Mouse (Mus musculus) kidney, adult 8-10 months (tissue): ENCODE measurements around the gene Gemin8.

Source experiments
- DNase-seq, 2 experiments: peaks; one replicate each; pipeline ENCODE4 v3.0.0; 2022

Gene Gemin8

GRCm38 (mm10) chrX:166169892-166170799 is at the start of gene Gemin8:
Gene Gemin8 (plus strand): TSS chrX:166170454.
- peak; percentile 93 to 95 for DNase-seq

DNA sequence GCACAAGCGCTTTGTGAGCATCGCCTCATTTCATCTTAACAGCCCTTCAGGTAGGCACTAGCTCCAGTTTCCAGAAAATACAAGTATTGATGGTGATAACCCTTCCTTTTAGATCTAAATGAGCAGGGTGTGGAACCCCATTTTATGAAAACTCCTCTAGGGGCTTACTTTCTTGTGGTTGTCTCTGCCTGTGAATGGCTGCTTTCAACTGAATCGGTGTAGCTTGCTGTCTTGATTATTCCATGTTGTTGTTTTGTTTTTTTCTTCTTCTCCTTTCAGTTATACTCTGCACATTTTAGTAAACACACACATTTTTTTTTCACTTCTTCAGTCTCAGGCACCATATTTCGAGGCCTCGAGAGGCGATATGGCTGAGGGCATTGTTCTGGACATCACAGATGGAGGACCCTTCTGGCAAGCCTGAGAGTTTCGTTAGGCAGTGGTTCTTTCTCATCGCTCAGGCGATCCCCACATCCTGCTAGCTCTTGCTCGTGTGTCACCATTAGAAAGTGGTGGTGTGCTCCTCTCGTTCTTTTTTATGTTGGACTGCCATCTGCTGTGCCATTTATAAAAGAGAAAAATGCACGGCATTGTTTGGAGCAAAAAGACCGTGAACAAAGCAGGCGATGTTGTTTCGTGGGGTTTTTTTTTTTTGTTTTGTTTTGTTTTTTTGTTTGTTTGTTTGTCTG is 23.0 kb upstream of the Gemin8 start:
- DNase-seq = no peak

DNA sequence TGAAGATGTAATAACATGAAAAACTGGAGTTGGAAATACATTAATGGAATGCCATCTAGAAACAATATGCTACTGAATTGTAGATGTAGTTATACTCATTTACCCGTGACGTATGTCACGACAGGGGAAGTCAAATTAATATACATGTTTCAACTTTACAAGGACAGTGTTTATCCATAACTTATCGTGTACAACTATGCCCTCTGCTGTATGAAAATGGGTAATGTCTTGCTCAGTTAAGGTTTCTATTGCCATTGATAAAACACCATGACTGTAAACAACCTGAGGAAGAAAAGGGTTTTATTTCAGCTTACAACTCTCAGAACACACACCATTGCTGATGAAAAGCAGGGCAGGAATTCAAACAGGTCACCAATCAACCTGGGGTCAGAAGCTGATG is 7.5 kb upstream of the Gemin8 start:
- DNase-seq = no peak

- peak; percentile 14 to 17 for DNase-seq
These were observed 2.9 kb upstream of the Gemin8 start for GRCm38 (mm10) chrX:166167307-166167706.

DNA sequence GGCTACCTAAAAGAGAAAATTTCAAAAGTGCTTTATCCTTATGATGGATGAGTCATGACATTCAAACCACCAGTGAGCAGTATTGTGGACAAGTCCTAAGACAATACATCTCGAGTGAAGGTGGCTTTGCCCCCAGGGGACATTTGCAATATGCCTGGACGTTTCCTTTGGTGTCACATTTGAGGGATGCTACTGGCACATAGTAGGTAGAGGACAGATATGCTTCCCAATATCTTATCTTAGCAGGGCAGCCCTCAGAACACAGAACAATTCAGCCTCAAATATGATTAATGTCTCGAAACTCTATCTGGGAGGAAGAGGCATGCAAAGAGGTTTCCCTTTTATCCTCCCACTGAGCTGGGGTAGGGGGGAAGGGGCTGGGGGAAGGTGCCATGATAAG is 2.3 kb upstream of the Gemin8 start:
- DNase-seq = no peak

DNA sequence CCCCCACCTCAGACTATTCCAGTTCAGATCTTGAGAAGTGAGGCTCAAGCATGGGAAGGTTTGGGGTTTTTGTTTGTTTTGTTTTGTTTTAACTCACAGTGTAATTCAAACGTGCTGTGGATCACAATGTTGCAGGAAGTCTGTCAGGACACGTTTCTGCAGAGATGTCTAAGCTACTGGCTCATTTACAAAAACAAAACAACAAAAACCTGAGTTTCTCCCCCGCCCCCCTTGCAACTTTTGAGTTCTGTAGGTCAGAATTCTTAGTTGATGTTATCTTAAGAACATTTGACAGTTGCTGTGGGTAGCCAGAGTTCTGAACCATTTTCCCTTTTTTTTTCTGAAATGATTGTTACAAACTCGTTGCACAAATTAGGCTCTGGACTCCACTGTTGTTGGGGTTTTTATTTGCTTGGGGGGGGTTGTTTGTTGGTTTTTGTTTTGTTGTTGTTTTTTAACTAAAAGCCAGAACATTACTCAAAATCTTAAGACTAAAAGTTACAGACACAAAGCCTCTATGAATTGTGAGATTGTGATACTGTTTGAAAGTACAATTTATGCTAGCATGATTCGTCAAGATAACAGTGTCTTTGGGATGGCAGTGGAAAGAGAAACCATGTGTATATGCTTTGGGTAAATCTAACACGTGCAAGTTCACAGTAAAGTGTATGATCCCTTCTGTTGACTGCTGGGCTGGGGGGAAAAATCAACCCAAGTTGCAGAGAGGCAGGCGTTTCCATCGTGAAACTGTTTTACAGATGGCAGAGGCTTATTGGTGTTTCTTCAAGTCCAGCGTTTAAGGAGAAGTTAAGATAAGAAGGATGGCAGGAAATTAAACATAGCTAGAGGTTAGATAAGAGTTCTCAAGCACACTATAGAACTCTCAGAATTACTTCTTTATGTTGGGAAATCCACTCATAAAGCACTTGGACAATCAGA is 815 bp downstream of the Gemin8 start:
- DNase-seq = no peak

DNA sequence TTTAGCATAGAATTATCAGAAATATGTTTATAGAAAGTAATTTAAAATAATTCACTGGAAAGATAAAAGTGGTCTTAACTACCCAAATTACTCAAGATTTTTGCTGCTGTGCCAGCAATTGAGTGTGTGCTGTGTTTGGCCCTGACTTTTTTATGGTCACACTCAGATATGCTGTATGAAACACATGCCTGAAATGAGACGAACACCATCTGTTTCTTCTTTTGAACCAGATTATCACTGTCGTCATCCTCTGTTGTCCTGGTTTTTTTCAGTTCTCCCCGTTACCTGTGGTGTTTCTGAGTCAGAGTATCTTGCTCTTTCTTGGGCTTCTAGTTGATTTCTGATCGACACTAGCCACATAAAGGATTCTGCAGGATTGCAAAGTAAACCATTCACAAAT is 1.8 kb downstream of the Gemin8 start:
- no peak for DNase-seq

- DNase-seq = no peak
These were observed 2.4 kb downstream of the Gemin8 start for GRCm38 (mm10) chrX:166172661-166173060.

DNA sequence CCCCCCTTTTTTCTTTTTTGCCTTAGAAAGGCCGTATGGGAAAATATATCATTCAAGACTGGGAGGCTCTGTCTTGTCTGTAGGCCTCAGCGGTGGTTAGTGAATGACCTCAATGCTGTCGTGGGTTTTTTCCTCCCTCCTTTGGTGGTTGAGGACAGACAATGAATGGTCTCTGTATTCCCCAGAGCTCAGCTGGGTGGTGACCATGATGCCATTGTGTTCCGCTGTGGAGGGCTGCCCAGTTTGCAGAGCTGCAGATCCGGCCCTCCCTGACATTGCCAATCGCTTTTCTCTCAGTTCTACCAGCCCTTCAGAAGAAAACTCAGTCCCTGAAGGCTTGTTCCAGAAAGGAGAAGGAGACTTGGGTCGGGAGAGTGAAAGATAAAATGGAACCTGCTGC is 3.5 kb downstream of the Gemin8 start:
- no peak for DNase-seq

- no peak for DNase-seq
These were observed 7.7 kb downstream of the Gemin8 start for GRCm38 (mm10) chrX:166177929-166178328.

- no peak for DNase-seq
These were observed 12.8 kb downstream of the Gemin8 start for GRCm38 (mm10) chrX:166183094-166183493.

- no peak for DNase-seq
These were observed 15.2 kb downstream of the Gemin8 start for GRCm38 (mm10) chrX:166185327-166185913.

DNA sequence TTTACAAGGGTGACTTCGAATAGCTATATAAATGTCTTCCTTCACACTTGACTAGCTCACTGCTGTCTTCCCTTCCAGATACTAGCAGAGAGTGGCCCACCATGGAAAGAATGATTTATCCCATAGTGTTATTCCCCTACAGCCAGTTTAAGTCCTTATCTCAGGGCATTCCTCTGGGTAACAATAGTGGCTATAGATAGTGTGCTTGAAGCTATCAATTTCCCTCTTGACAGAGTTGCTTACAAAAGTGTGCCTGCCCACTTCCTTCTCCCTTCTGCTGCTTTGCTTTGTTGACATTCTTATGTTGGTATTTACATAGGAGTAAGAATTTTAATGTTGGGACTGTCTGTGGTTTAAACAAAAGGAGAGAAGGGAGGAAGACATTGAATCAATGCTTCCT is 17.5 kb downstream of the Gemin8 start:
- no peak for DNase-seq

GRCm38 (mm10) chrX:166196327-166196726 is 26.1 kb downstream of the Gemin8 start:
- DNase-seq = no peak

DNA sequence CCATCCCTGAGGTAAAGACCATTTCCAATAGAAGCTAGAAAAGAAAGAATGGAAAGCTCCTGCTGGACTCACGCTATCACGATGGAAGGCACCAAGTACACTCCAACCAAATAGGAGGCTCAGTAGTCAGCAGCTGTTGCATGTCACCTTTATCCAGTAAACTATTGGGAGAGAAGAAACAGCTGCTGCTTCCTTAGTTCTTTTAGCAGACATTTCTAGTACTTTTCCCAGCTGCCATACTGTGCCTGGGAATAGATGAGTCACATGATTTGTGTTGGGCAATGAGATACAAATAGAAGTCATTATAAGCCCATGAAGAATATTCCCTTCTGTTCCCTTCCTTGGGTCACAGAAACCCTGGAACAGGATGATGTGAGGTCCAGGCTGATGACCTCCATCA is 28.0 kb downstream of the Gemin8 start:
- no peak for DNase-seq

DNA sequence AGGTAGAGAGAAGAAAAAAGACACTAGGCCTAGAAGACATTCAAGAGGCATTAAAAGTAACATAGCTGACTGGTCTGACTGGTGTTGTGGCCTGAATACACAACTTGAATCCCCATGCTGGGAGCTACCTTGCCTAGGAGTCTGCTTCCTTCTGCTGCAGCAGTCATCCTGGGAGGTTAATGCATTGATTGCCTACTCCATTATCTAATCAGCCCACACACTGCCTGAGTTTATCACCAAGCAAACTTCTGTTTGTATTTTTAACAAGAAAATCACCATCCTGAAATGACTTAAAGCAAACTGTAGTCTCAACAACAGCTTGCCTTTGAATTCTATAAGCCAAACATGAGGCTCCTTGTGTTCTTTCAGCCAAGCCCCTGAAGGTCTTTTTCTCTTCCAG is 29.6 kb downstream of the Gemin8 start:
- no peak for DNase-seq

GRCm38 (mm10) chrX:166214576-166214975 is 44.3 kb downstream of the Gemin8 start:
- DNase-seq = no peak

DNA sequence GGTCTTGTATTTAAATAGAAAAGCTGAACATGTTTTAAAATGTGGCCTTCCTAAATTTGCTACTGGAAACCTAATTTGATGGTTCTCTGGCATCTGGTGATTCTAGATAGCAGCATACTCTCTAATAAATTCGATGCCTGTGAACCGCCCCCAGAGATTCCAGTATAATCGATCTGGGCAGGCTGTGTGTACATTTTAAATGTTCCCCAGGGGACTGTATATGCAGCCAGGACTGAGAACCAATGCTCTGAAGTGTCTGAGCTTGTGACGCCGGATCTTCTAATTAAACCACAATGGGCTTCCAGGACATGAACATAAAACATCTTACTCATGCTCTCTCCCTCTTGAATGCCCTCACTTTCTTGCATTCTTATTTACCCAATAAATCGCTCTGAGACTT is 46.0 kb downstream of the Gemin8 start:
- no peak for DNase-seq

DNA sequence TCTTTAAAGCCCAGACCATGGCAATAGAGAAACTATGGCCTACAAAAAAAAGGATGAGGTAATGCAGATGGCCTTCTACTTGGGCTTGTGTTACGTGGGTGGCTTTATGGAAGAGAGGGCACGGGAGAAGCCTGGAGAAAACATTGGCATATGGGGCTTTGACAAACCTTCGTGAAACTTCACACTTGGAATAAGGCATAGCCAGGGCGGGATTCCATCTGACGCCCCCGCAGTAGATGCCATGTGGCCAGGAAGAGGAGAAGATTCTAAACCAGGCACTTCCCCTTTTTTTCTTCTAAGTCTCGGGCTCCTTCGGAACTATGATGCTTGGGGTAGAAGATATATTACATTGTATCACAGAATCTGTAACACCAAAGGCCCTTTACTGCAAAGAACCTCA is 46.5 kb downstream of the Gemin8 start:
- no peak for DNase-seq

DNA sequence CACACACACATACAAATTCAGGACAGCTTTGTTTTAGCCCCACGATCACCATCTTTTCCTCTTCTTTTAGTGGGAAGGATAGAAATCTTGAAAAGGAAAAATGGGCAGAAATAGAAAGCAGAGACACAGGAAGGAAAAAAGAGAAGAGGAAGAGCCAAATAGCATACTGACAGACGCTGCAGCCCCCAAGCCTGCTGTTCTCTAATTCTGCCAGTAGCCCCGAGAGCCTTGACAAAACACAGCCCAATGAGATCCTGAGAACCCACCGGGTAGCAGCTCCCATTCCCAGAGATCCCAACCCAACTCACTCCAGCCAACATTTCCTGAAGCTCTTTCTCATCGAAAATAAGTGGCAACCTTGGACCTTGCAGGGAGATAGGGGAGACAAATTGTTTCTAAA is 49.1 kb downstream of the Gemin8 start:
- no peak for DNase-seq

GRCm38 (mm10) chrX:166226856-166227255 is 56.6 kb downstream of the Gemin8 start:
- DNase-seq = no peak

GRCm38 (mm10) chrX:166229750-166230149 is 59.5 kb downstream of the Gemin8 start:
- no peak for DNase-seq
